Mouse (Mus musculus) liver, adult 2 months (tissue): ENCODE data around the gene Mis18bp1.
"Not testable (repeated sequence)": the region's sequence is repeated elsewhere in the genome, so short reads cannot be mapped to it uniquely, and the experiment has no call there.

Source experiments
- CTCF ChIP-seq: fragments of 200-500 bp; IDR thresholded peaks from 2 replicates; pipeline ENCODE4 v1.5.1; 2011; ENCODE audit warnings: low read depth, low read length, control low read depth
- POLR2A ChIP-seq: fragments of 200-500 bp; IDR thresholded peaks from 2 replicates; pipeline ENCODE4 v1.6.1; 2011; ENCODE audit warnings: low read length, control low read depth; ENCODE audit not compliant: insufficient read depth; ENCODE audit errors: extremely low read depth

- TF ChIP-seq CTCF, POLR2A: not testable (repeated sequence)
These were observed 57.4 kb downstream of the Mis18bp1 start for GRCm38 (mm10) chr12:65114978-65115377.
